Mouse (Mus musculus) neural tube, embryonic 15.5 days (tissue): ENCODE data around the gene Macf1. TPM values are rescaled to one million over a fixed set of nuclear protein-coding genes. Genes with fewer than 3 reads are reported as not detected.

Experiments used
- ATAC-seq: fragments of 200-750 bp; cut with Nextera tagmentation; 2 replicates; pipeline ENCODE4 v1.8.0; 2017; ENCODE audit warnings: mild to moderate bottlenecking, moderate TSS enrichment, moderate library complexity; ENCODE audit not compliant: low FRiP score
- H3K27ac ChIP-seq: fragments of 300-500 bp; sonication (generic); replicated peaks from 2 replicates; pipeline ENCODE4 v1.5.1; 2015; ENCODE audit warnings: mild to moderate bottlenecking, inconsistent platforms
- H3K27me3 ChIP-seq: fragments of 300-500 bp; sonication (generic); replicated peaks from 2 replicates; pipeline ENCODE4 v1.6.1; 2015; ENCODE audit warnings: inconsistent platforms
- H3K36me3 ChIP-seq: fragments of 300-500 bp; sonication (generic); 2 replicates; pipeline ENCODE4 v1.6.1; 2015; ENCODE audit warnings: inconsistent platforms
- H3K4me1 ChIP-seq: fragments of 300-500 bp; sonication (generic); 2 replicates; pipeline ENCODE4 v1.6.1; 2015; ENCODE audit warnings: inconsistent platforms
- H3K4me2 ChIP-seq: fragments of 300-500 bp; sonication (generic); 2 replicates; pipeline ENCODE4 v1.6.1; 2015; ENCODE audit warnings: inconsistent platforms, mild to moderate bottlenecking, moderate library complexity
- H3K4me3 ChIP-seq: fragments of 300-500 bp; sonication (generic); replicated peaks from 2 replicates; pipeline ENCODE4 v1.5.1; 2015; ENCODE audit warnings: mild to moderate bottlenecking, inconsistent platforms
- H3K9ac ChIP-seq: fragments of 300-500 bp; sonication (generic); replicated peaks from 2 replicates; pipeline ENCODE4 v1.6.1; 2015; ENCODE audit warnings: mild to moderate bottlenecking, inconsistent platforms
- H3K9me3 ChIP-seq: fragments of 300-500 bp; sonication (generic); replicated peaks from 2 replicates; pipeline ENCODE4 v1.6.1; 2016; ENCODE audit warnings: inconsistent platforms
- WGBS: fragments of 180-500 bp; shearing (Covaris S2); methylation state at CpG from one replicate; pipeline ENCODE4 v1.1.7; 2015; ENCODE audit warnings: mixed read lengths; 5-methylcytosine and 5-hydroxymethylcytosine counted together
- polyA plus RNA-seq: library from polyadenylated mRNA; unstranded; fragments of >200 nt; fragmentation: Nextera tagmentation; extraction: Ambion mirVana; gene quantifications from 2 replicates; pipeline ENCODE4 v1.2.1, GENCODE M21; 2015

The Macf1 gene
- polyA plus RNA-seq, 1 experiment from 2014 or later = 62.6 TPM

DNA sequence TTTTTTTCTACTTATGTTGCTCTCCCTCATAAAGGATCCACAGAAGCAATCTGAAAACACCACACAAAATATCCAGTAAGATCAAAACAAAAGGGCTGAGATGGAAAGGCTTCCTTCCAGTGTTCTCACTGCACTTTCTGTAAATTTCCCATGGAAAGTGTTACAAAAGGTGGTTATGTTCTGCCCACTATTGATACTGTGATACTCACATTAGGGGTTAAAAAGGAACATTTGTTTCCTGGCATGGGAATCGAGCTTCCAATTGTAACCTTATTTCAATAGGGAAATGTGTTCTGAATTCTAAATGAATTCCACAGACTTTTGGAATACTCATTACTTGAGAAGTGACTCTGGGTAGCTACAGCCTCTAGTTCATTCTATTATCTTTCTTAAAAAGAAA is 299.1 kb downstream of the Macf1 start:
- Histone ChIP-seq H3K36me3 (peaks cover 82% of the 10 kb centered on the region), H3K4me1 (no peaks in the 10 kb centered on the region), H3K27ac (peak overlapping the region; percentile 67), H3K9me3 (no peaks in the 10 kb centered on the region), H3K9ac (no peak overlapping the region), H3K27me3 (no peaks in the 10 kb centered on the region), H3K4me2 (no peak overlapping the region), H3K4me3 (no peak overlapping the region)
- WGBS = 14% methylated on average over 1 of the region's 1 CpGs
- no peak for ATAC-seq

DNA sequence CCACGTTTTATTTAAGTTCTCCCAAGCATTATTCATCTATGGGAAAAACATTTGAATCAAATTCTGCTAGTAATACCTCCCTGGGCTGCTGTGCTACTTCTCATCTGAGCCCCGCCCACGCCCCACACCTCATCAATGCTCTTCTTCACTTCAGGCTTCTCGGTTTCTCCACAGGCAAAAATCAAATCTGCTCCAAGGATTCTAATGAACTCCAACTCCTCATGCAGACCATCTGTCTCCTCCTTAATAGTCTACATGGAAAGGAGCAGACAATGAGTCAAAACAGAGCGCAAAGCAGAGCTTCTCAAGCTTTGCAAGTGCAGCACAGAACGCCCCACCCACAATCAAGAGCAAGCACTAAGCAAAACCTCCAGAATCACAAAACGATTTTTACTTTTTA is 301.0 kb downstream of the Macf1 start:
- Histone ChIP-seq H3K27me3 (no peaks in the 10 kb centered on the region), H3K4me1 (no peaks in the 10 kb centered on the region), H3K36me3 (peaks cover 77% of the 10 kb centered on the region), H3K4me3 (no peak overlapping the region), H3K9me3 (no peaks in the 10 kb centered on the region), H3K27ac (0 out of 2 replicates have a peak overlapping the region, but pooled peaks have one; percentile 18), H3K9ac (no peak overlapping the region), H3K4me2 (no peak overlapping the region)
- no peak for ATAC-seq
- WGBS = 93% methylated on average over 7 of the region's 7 CpGs

DNA sequence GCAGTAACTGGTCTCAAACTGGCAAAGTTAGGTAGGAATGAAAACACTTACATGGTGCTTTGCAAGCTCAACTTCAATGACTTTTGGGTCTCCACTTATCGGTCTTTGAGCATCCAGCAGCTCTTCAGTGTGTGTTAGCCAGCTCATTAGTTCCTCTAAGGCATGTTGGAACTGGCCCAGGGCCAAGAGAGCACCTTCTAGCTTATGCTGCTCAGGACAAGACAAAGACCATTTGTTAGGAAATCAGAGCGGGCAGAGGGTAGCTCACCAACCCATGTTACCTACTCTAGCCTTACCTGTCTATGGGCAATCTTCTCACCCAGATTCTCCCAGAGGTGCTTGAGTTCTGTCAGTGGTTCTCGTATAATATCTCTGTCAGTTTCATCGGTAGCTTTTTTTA is 302.1 kb downstream of the Macf1 start:
- no peaks in the 10 kb centered on the region for H3K9me3 ChIP-seq
- no peak overlapping the region for H3K4me3 ChIP-seq
- no peaks in the 10 kb centered on the region for H3K4me1 ChIP-seq
- no peaks in the 10 kb centered on the region for H3K27me3 ChIP-seq
- no peak overlapping the region for H3K27ac ChIP-seq
- 89% methylated on average over 4 of the region's 4 CpGs for WGBS
- no peak overlapping the region for H3K9ac ChIP-seq
- ATAC-seq = no peak
- H3K4me2 ChIP-seq = no peak overlapping the region
- H3K36me3 ChIP-seq = peaks cover 77% of the 10 kb centered on the region

DNA sequence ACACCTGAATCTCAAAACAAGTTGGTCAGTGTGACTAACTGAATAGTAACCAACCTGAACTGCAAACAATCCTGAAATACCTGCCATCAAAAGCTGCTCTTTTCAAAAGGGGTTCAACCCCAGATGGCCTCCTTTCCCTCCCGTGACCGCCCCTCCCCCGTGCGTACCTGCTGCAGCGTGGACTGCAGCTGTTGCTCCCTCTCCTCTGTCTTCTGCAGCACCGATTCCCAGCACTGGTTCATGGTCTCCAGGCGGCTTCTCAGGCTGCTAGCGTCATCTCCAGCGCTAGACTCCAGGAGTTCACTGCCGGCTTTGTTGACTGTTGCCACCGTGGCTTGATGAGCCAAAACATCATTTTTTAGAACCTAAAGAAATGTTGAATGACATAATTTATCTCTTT is 302.6 kb downstream of the Macf1 start:
- H3K4me1 ChIP-seq = no peaks in the 10 kb centered on the region

DNA sequence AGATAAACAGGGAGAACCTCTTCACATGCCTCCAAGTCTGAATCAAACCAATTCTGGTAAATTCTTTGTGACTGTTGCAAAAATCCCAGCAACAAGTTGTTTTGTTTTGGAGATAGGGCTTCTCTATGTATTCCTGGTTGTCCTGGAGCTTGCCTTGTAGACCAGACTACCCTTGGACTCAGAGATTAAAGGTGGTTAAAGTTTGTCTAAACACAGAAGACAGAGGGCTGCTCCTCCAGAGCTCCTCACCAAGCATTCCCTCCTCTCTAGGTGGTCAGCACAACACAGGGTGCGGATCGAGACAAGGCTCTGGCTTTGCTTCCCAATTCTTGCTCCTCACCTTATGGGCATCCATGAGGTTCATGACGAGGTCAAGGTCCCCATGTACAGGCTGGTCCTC is 308.1 kb downstream of the Macf1 start:
- H3K27me3 ChIP-seq = no peaks in the 10 kb centered on the region
- H3K4me2 ChIP-seq = no peak overlapping the region
- H3K4me3 ChIP-seq = no peak overlapping the region
- H3K9me3 ChIP-seq = no peaks in the 10 kb centered on the region
- H3K4me1 ChIP-seq = no peaks in the 10 kb centered on the region
- H3K36me3 ChIP-seq = peaks cover 79% of the 10 kb centered on the region
- H3K27ac ChIP-seq = no peak overlapping the region
- 95% methylated on average over 3 of the region's 3 CpGs for WGBS
- no peak overlapping the region for H3K9ac ChIP-seq
- no peak for ATAC-seq

More for the DNA sequence above, 302.6 kb downstream of the Macf1 start:
- no peak overlapping the region for H3K4me2 ChIP-seq
- peaks cover 78% of the 10 kb centered on the region for H3K36me3 ChIP-seq
- H3K9ac ChIP-seq = no peak overlapping the region
- no peak overlapping the region for H3K4me3 ChIP-seq
- WGBS = 94% methylated on average over 11 of the region's 11 CpGs
- no peak for ATAC-seq
- no peaks in the 10 kb centered on the region for H3K9me3 ChIP-seq
- H3K27ac ChIP-seq = no peak overlapping the region; the same call in 1 of the 2 replicates
- H3K27me3 ChIP-seq = no peaks in the 10 kb centered on the region

DNA sequence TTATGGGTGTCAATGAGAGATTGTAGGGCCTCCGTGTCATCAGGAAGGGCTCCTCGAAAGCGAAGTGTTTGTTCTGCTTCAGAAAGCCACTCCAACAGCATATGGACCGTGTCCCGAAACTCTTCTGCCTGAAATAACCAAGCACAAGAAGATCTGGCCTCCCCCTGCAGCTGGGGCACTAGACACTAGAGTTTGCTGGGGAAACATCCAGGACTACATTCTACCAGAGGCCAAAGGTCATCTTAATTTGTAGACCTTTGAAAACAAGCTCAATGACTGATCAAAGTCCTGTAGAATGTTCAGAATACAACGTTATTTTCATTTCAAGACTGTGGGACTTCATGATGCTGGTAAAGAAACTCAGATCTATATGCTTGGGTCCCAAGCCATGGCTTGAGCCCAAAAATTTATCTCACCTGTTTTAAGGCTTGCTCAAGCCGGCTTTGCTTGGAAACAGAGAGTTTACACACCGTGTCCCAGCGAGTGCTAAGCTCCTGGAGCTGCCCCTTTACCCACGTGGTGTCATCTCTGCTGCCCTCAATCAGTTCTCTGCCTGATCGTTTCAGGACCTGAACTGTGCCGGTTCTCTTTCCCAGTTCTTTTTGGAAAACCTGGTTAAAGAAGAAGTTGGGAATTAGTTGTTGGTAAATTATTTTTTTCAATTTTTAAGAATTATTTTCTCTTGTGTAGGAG is 309.7 kb downstream of the Macf1 start:
- Histone ChIP-seq H3K9ac (no peak overlapping the region), H3K4me2 (no peak overlapping the region), H3K4me1 (no peaks in the 10 kb centered on the region), H3K27me3 (no peaks in the 10 kb centered on the region), H3K4me3 (no peak overlapping the region), H3K27ac (no peak overlapping the region), H3K36me3 (peaks cover 85% of the 10 kb centered on the region), H3K9me3 (no peaks in the 10 kb centered on the region)
- 95% methylated on average over 12 of the region's 12 CpGs for WGBS
- no peak for ATAC-seq

DNA sequence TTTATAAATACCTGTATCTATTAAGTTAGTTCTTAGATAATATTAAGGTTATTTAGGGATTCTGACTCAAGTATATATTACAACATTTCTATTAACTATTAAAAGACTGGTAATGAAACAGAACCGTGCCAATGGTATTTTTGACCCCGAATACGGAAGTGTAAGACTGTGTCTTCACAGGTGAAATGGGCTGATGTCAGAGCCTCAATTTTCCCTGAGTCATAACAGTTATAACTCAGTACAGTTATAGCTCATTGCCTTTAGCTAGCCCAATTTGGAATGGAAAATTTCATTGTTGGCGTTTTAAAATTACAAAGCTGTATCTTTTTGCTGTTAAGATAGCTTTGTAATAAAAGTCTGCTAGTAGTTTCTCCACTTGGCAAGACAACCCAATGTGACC is 320.6 kb downstream of the Macf1 start:
- WGBS = 95% methylated on average over 4 of the region's 4 CpGs
- H3K4me2 ChIP-seq = no peak overlapping the region
- H3K27ac ChIP-seq = no peak overlapping the region
- H3K4me1 ChIP-seq = no peaks in the 10 kb centered on the region
- no peaks in the 10 kb centered on the region for H3K9me3 ChIP-seq
- H3K27me3 ChIP-seq = no peaks in the 10 kb centered on the region
- peaks cover 84% of the 10 kb centered on the region for H3K36me3 ChIP-seq
- no peak overlapping the region for H3K4me3 ChIP-seq
- no peak for ATAC-seq
- no peak overlapping the region for H3K9ac ChIP-seq

DNA sequence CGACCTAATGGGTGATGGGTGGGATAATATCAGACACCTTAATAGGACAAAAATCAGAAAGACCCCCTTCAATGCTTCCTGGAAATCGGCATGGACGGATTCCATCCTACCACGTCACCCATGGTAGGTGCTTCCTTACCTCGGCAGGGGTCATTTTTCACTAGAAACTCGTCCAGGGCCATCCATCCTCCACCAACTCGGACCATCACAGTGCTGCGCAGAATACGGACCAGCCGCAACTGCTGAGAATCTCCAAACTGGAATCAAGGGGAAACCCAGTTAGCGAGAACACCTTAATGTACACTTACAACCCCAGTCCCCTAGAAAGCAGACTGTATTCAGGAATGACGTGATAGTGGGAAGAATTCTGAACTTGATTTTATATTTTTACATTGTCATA is 323.4 kb downstream of the Macf1 start:
- H3K36me3 ChIP-seq = peaks cover 78% of the 10 kb centered on the region
- H3K4me1 ChIP-seq = no peaks in the 10 kb centered on the region
- H3K4me3 ChIP-seq = no peak overlapping the region
- no peaks in the 10 kb centered on the region for H3K9me3 ChIP-seq
- 94% methylated on average over 12 of the region's 12 CpGs for WGBS
- no peak overlapping the region for H3K4me2 ChIP-seq
- H3K27me3 ChIP-seq = no peaks in the 10 kb centered on the region
- ATAC-seq = no peak
- no peak overlapping the region for H3K9ac ChIP-seq
- no peak overlapping the region for H3K27ac ChIP-seq

DNA sequence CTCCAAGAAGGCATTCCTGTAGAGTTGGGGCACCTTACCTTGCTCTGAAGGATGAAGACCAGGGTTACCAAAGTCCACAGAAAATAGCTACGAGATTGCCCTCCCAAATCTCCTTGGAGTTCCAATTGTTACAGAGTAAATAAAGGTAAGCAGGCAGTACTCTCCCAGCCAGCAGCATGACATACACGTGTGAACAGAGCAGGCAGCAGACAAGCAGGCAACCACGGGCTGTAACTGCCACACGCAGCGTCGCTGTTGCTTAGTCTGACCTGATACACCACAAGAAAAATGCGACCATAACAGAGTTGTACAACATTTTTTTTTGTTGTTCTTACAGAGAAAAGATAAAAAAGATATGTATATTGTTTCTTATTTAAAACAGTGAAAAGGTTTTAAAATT is 325.5 kb downstream of the Macf1 start:
- H3K4me3 ChIP-seq = no peak overlapping the region
- H3K9me3 ChIP-seq = no peaks in the 10 kb centered on the region
- no peaks in the 10 kb centered on the region for H3K27me3 ChIP-seq
- no peak overlapping the region for H3K9ac ChIP-seq
- peaks cover 80% of the 10 kb centered on the region for H3K36me3 ChIP-seq
- 94% methylated on average over 7 of the region's 7 CpGs for WGBS
- H3K27ac ChIP-seq = no peak overlapping the region
- H3K4me1 ChIP-seq = no peaks in the 10 kb centered on the region
- H3K4me2 ChIP-seq = no peak overlapping the region
- ATAC-seq = no peak

DNA sequence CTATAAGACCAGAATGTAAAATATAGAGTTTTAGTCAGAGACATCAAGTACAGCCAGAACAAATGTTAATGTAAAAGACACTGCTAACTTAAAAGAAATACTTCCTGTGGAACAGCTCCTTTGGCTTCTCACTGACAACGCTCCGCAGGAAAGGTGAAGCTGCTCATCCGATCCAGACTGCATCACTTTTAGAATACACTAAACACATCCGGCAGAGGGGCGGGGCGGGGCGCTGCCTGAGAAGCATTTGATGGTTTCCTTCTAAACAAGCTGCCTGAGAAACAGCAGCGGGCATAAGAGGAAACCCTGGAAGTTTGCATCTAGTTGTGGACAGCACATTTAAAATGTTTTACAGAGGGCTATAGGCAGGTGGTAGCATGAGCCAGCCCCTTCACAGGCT is 328.2 kb downstream of the Macf1 start:
- no peaks in the 10 kb centered on the region for H3K27me3 ChIP-seq
- no peak for ATAC-seq
- H3K9ac ChIP-seq = no peak overlapping the region
- no peak overlapping the region for H3K4me3 ChIP-seq
- H3K4me1 ChIP-seq = no peaks in the 10 kb centered on the region
- H3K36me3 ChIP-seq = peaks cover 81% of the 10 kb centered on the region
- no peak overlapping the region for H3K27ac ChIP-seq
- no peaks in the 10 kb centered on the region for H3K9me3 ChIP-seq
- WGBS = 92% methylated on average over 8 of the region's 8 CpGs
- no peak overlapping the region for H3K4me2 ChIP-seq

DNA sequence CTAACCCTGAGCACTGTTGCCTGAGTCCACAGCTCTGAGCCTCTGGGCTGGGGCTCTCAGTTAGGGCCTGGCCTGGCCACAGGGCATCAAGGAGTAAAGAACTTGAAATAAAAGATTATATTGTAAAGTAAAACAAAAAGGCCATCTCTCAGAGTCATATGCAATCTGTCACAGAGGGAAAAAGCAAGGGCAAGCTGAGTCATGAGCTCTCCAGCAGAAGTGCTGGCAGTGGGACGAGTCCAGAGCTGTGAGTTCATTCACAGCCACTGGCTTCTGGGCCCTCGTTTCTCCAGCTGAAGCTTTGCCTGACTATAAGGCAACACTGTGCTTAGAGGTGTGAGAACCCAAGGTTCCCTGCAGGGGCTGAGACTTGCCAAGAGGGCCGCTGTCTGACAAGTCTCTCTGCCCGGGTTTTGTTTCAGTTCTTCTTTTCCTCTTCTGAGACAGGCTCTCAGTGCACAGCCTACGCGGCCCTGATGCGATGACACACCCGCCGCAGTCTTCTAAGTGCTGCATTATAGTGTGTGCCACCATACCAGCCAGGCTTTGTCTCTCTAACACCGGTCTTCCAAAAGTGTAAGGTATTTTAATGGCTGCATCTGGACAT is 330.8 kb downstream of the Macf1 start:
- no peaks in the 10 kb centered on the region for H3K4me1 ChIP-seq
- H3K9ac ChIP-seq = no peak overlapping the region
- H3K4me3 ChIP-seq = no peak overlapping the region
- no peaks in the 10 kb centered on the region for H3K27me3 ChIP-seq
- no peaks in the 10 kb centered on the region for H3K9me3 ChIP-seq
- peaks cover 83% of the 10 kb centered on the region for H3K36me3 ChIP-seq
- 90% methylated on average over 10 of the region's 10 CpGs for WGBS
- H3K27ac ChIP-seq = no peak overlapping the region
- no peak overlapping the region for H3K4me2 ChIP-seq
- ATAC-seq = no peak

DNA sequence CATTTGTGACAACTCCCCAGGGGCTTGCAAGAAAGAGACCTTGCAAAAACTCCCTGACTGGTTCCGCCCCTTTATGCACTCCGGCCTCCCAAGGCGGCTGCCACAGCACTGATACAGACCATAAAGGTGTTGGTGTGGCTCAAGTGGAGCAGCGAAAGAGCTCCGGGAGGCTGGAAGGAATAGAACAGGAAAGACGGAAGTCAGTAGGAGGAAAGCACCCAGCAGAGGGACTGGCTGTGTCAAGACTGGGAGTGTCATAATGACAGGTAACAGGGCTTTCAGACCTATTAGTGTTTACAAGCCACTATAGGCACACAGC is 340.7 kb downstream of the Macf1 start:
- Histone ChIP-seq H3K27me3 (peaks cover 50% of the 10 kb centered on the region), H3K36me3 (peaks cover 8% of the 10 kb centered on the region), H3K27ac (no peak overlapping the region), H3K4me1 (peaks cover 15% of the 10 kb centered on the region), H3K4me3 (peak overlapping the region; percentile 47), H3K9ac (no peak overlapping the region), H3K4me2 (peak overlapping the region; percentile 87), H3K9me3 (no peaks in the 10 kb centered on the region)
- peak; percentile 2; the same call in 1 of the 2 replicates for ATAC-seq
- 3% methylated on average over 6 of the region's 6 CpGs for WGBS
